Mouse (Mus musculus): ENCODE results near the gene Rpl23a.
"Not testable (repeated sequence)": the region's sequence is repeated elsewhere in the genome, so short reads cannot be mapped to it uniquely, and the experiment has no call there.

Rpl23a gene

GRCm38 (mm10) chr11:78184702-78185101 is 1.3 kb upstream of the Rpl23a start:
- DNase-seq (ENCODE audit: low spot score in 2 of 2), result not testable (repeated sequence)

GRCm38 (mm10) chr11:78183884-78184514 is 615 bp upstream of the Rpl23a start:
- no peak for DNase-seq (ENCODE audit: low spot score in 2 of 2)

GRCm38 (mm10) chr11:78182450-78182849 is 934 bp downstream of the Rpl23a start:
- no peak for DNase-seq (ENCODE audit: low spot score in 2 of 2)

GRCm38 (mm10) chr11:78181830-78182357 is 1.5 kb downstream of the Rpl23a start:
- no peak for DNase-seq (ENCODE audit: low spot score in 2 of 2)

- no peak for DNase-seq (ENCODE audit: low spot score in 2 of 2)
These were observed 3.2 kb downstream of the Rpl23a start for GRCm38 (mm10) chr11:78180081-78180761.

GRCm38 (mm10) chr11:78179438-78179999 is 3.9 kb downstream of the Rpl23a start:
- DNase-seq (ENCODE audit: low spot score in 2 of 2), result no peak

- DNase-seq (ENCODE audit: low spot score in 2 of 2), result peak in 1 of 2 experiments; percentile 46
These were observed 4.4 kb downstream of the Rpl23a start for GRCm38 (mm10) chr11:78178859-78179437.

- DNase-seq (ENCODE audit: low spot score in 2 of 2), result peak; percentile 89 to 91
These were observed 5.2 kb downstream of the Rpl23a start for GRCm38 (mm10) chr11:78177903-78178858.

- peak in 1 of 2 experiments; percentile 60 for DNase-seq (ENCODE audit: low spot score in 2 of 2)
These were observed 5.9 kb downstream of the Rpl23a start for GRCm38 (mm10) chr11:78177437-78177836.

- peak in 1 of 2 experiments; percentile 41 for DNase-seq (ENCODE audit: low spot score in 2 of 2)
These were observed 6.5 kb downstream of the Rpl23a start for GRCm38 (mm10) chr11:78176905-78177331.

GRCm38 (mm10) chr11:78176402-78176862 is 7.0 kb downstream of the Rpl23a start, which contains the start of the genes Nek8 and Tlcd1:
TSS of gene Nek8 (minus strand) at chr11:78176675.
TSS of gene Tlcd1 (plus strand) at chr11:78176711.
- DNase-seq (ENCODE audit: low spot score in 2 of 2), result peak; percentile 92 to 95

GRCm38 (mm10) chr11:78175771-78176401 is 7.5 kb downstream of the Rpl23a start:
- DNase-seq (ENCODE audit: low spot score in 2 of 2), result no peak

- no peak for DNase-seq (ENCODE audit: low spot score in 2 of 2)
These were observed 8.9 kb downstream of the Rpl23a start for GRCm38 (mm10) chr11:78174506-78174905.

GRCm38 (mm10) chr11:78172748-78173383 is 10.5 kb downstream of the Rpl23a start:
- DNase-seq (ENCODE audit: low spot score in 2 of 2), result no peak

GRCm38 (mm10) chr11:78172034-78172747 is 11.2 kb downstream of the Rpl23a start:
- DNase-seq (ENCODE audit: low spot score in 2 of 2), result no peak

- no peak for DNase-seq (ENCODE audit: low spot score in 2 of 2)
These were observed 12.1 kb downstream of the Rpl23a start for GRCm38 (mm10) chr11:78171328-78171727.

GRCm38 (mm10) chr11:78170306-78170705 is 13.1 kb downstream of the Rpl23a start:
- no peak for DNase-seq (ENCODE audit: low spot score in 2 of 2)

GRCm38 (mm10) chr11:78168541-78169468 is 14.6 kb downstream of the Rpl23a start:
- peak; percentile 78 to 81 for DNase-seq (ENCODE audit: low spot score in 2 of 2)

Measured in spleen, postnatal 36 days (tissue).